Mouse (Mus musculus) limb, embryonic 15.5 days (tissue): ENCODE data around the gene Dglucy. TPM values are rescaled to one million over a fixed set of nuclear protein-coding genes. Genes with fewer than 3 reads are reported as not detected.

Experiments used
- ATAC-seq: fragments of 200-750 bp; cut with Nextera tagmentation; 2 replicates; pipeline ENCODE4 v1.8.0; 2017; ENCODE audit warnings: low read depth, moderate TSS enrichment; ENCODE audit not compliant: insufficient number of reproducible peaks, low FRiP score, low TSS enrichment
- H3K27ac ChIP-seq: fragments of 300-500 bp; sonication (generic); 2 replicates; pipeline ENCODE4 v1.5.1; 2015; ENCODE audit warnings: moderate library complexity, mild to moderate bottlenecking, inconsistent platforms
- H3K27me3 ChIP-seq: fragments of 300-500 bp; sonication (generic); 2 replicates; pipeline ENCODE4 v1.6.1; 2015; ENCODE audit warnings: inconsistent platforms
- H3K36me3 ChIP-seq: fragments of 300-500 bp; sonication (generic); 2 replicates; pipeline ENCODE4 v1.6.1; 2015; ENCODE audit warnings: inconsistent platforms
- H3K4me1 ChIP-seq: fragments of 300-500 bp; sonication (generic); 2 replicates; pipeline ENCODE4 v1.6.1; 2015; ENCODE audit warnings: inconsistent platforms
- H3K4me2 ChIP-seq: fragments of 300-500 bp; sonication (generic); 2 replicates; pipeline ENCODE4 v1.6.1; 2015; ENCODE audit warnings: mild to moderate bottlenecking, inconsistent platforms
- H3K4me3 ChIP-seq: fragments of 300-500 bp; sonication (generic); 2 replicates; pipeline ENCODE4 v1.5.1; 2015; ENCODE audit warnings: mild to moderate bottlenecking, inconsistent platforms
- H3K9ac ChIP-seq: fragments of 300-500 bp; sonication (generic); 2 replicates; pipeline ENCODE4 v1.6.1; 2015; ENCODE audit warnings: inconsistent platforms
- H3K9me3 ChIP-seq: fragments of 300-500 bp; sonication (generic); 2 replicates; pipeline ENCODE4 v1.6.1; 2016; ENCODE audit warnings: inconsistent platforms
- WGBS: fragments of 180-500 bp; shearing (Covaris S2); methylation state at CpG from one replicate; pipeline ENCODE4 v1.1.7; 2015; 5-methylcytosine and 5-hydroxymethylcytosine counted together
- polyA plus RNA-seq: library from polyadenylated mRNA; unstranded; fragments of >200 nt; fragmentation: Nextera tagmentation; extraction: Ambion mirVana; gene quantifications from 2 replicates; pipeline ENCODE4 v1.2.1, GENCODE M21; 2015

The Dglucy gene
- polyA plus RNA-seq, 1 experiment from 2014 or later: 3.1 TPM

DNA sequence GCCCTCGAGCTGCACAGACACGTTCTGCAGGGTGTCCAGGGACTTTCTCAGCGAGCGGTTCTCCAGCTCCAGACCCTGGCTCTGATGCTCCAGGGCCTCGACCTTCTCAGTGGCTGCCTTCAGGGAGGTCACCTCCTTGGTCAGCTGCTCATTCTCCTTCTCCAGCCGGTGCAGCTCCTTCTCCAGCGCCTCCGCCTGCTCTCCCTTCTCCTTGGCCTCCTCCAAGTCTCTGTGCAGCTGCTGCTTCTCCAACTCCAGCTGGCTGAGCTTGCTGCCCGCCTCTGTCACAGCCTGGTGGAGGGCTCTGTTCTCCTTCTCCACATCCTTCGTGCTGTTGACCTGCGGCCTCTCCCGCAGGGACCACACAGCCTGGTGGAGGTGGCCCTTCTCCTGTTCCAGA lies 166.6 kb downstream of the Dglucy start:
- 81% methylated on average over 12 of the region's 12 CpGs for WGBS
- no peak for ATAC-seq

GRCm38 (mm10) chr12:100945948-100946347 lies 167.1 kb downstream of the Dglucy start:
- Histone ChIP-seq H3K4me3 (no peak overlapping the region), H3K9ac (no peak overlapping the region)
- ATAC-seq: no peak

More for the DNA sequence above, 166.6 kb downstream of the Dglucy start:
- Histone ChIP-seq H3K27ac (no peak overlapping the region), H3K27me3 (no peaks in the 10 kb centered on the region), H3K9ac (no peak overlapping the region), H3K4me3 (no peak overlapping the region), H3K36me3 (peaks cover 6% of the 10 kb centered on the region; the same call in 1 of the 2 replicates), H3K4me2 (no peak overlapping the region), H3K9me3 (no peaks in the 10 kb centered on the region), H3K4me1 (no peaks in the 10 kb centered on the region)

More at GRCm38 (mm10) chr12:100945948-100946347, 167.1 kb downstream of the Dglucy start:
- no peak overlapping the region for H3K4me2 ChIP-seq
- WGBS: 82% methylated on average over 12 of the region's 12 CpGs
- no peaks in the 10 kb centered on the region for H3K4me1 ChIP-seq
- H3K27ac ChIP-seq: no peak overlapping the region
- H3K36me3 ChIP-seq: peaks cover 6% of the 10 kb centered on the region; the same call in 1 of the 2 replicates
- no peaks in the 10 kb centered on the region for H3K9me3 ChIP-seq
- no peaks in the 10 kb centered on the region for H3K27me3 ChIP-seq

Other genes starting within 250 kb of the Dglucy start
- 4.2 and 4.8 TPM in 2 replicates for gene Rps6ka5, start 52.1 kb upstream of the Dglucy start, polyA plus RNA-seq
- gene Gpr68, start 129.1 kb downstream of the Dglucy start, polyA plus RNA-seq: 0.33 and 0.61 TPM in 2 replicates
- 3.7 and 5.2 TPM in 2 replicates for gene Ccdc88c, start 250.0 kb downstream of the Dglucy start, polyA plus RNA-seq